Mouse (Mus musculus) yolk sac, embryonic 10.5 days (tissue): ENCODE measurements around the gene Nfkb1.

Experiments used
- DNase-seq: peaks from one replicate; pipeline ENCODE4 v3.0.0-alpha.2; 2017; ENCODE audit warnings: low spot score

Nfkb1 gene

GRCm38 (mm10) chr3:135586060-135586459, 105.3 kb downstream of the Nfkb1 start:
- no peak for DNase-seq

- no peak for DNase-seq
Observed at GRCm38 (mm10) chr3:135585482-135585881, 105.9 kb downstream of the Nfkb1 start.

GRCm38 (mm10) chr3:135582246-135582645, 109.1 kb downstream of the Nfkb1 start:
- no peak for DNase-seq

- DNase-seq, result peak; percentile 41
Observed at GRCm38 (mm10) chr3:135581606-135582117, 109.7 kb downstream of the Nfkb1 start.

- DNase-seq, result no peak
Observed at GRCm38 (mm10) chr3:135580439-135581275, 110.7 kb downstream of the Nfkb1 start.

GRCm38 (mm10) chr3:135579179-135579578, 112.2 kb downstream of the Nfkb1 start:
- DNase-seq, result no peak

- peak; percentile 49 for DNase-seq
Observed at GRCm38 (mm10) chr3:135578588-135579140, 112.7 kb downstream of the Nfkb1 start.

- DNase-seq, result no peak
Observed at GRCm38 (mm10) chr3:135575126-135575525, 116.2 kb downstream of the Nfkb1 start.

- DNase-seq, result no peak
Observed at GRCm38 (mm10) chr3:135573051-135573450, 118.3 kb downstream of the Nfkb1 start.

GRCm38 (mm10) chr3:135571540-135571939, 119.8 kb downstream of the Nfkb1 start:
- DNase-seq, result no peak

GRCm38 (mm10) chr3:135568633-135569032, 122.7 kb downstream of the Nfkb1 start:
- DNase-seq, result no peak

GRCm38 (mm10) chr3:135567888-135568287, 123.5 kb downstream of the Nfkb1 start:
- DNase-seq, result no peak

- no peak for DNase-seq
Observed at GRCm38 (mm10) chr3:135565306-135565705, 126.0 kb downstream of the Nfkb1 start.

GRCm38 (mm10) chr3:135564706-135565105, 126.6 kb downstream of the Nfkb1 start:
- DNase-seq, result no peak

- peak; percentile 20 for DNase-seq
Observed at GRCm38 (mm10) chr3:135563163-135563689, 128.1 kb downstream of the Nfkb1 start.

GRCm38 (mm10) chr3:135562036-135562435, 129.3 kb downstream of the Nfkb1 start:
- DNase-seq, result no peak

- DNase-seq, result no peak
Observed at GRCm38 (mm10) chr3:135556851-135557662, 134.3 kb downstream of the Nfkb1 start.

GRCm38 (mm10) chr3:135556052-135556587, 135.2 kb downstream of the Nfkb1 start:
- DNase-seq, result no peak

GRCm38 (mm10) chr3:135555192-135555591, 136.2 kb downstream of the Nfkb1 start:
- no peak for DNase-seq

- no peak for DNase-seq
Observed at GRCm38 (mm10) chr3:135552874-135553273, 138.5 kb downstream of the Nfkb1 start.

- DNase-seq, result no peak
Observed at GRCm38 (mm10) chr3:135547298-135547697, 144.0 kb downstream of the Nfkb1 start.
